Mouse (Mus musculus) C2C12 (cell line): ENCODE measurements around the gene Spsb3.

Source experiments
- FOSL1 ChIP-seq: IDR thresholded peaks from one replicate; pipeline ENCODE4 v1.8.0; 2011; ENCODE audit warnings: mild to moderate bottlenecking, low read length; ENCODE audit not compliant: poor library complexity, insufficient read depth, severe bottlenecking
- MYOG ChIP-seq: IDR thresholded peaks from one replicate; pipeline ENCODE4 v1.6.1; 2011; ENCODE audit not compliant: control insufficient read depth, insufficient read length; ENCODE audit errors: extremely low read depth
- USF1 ChIP-seq: IDR thresholded peaks from one replicate; pipeline ENCODE4 v1.6.1; 2011; ENCODE audit warnings: low read depth, mild to moderate bottlenecking, control low read depth, moderate library complexity

DNA sequence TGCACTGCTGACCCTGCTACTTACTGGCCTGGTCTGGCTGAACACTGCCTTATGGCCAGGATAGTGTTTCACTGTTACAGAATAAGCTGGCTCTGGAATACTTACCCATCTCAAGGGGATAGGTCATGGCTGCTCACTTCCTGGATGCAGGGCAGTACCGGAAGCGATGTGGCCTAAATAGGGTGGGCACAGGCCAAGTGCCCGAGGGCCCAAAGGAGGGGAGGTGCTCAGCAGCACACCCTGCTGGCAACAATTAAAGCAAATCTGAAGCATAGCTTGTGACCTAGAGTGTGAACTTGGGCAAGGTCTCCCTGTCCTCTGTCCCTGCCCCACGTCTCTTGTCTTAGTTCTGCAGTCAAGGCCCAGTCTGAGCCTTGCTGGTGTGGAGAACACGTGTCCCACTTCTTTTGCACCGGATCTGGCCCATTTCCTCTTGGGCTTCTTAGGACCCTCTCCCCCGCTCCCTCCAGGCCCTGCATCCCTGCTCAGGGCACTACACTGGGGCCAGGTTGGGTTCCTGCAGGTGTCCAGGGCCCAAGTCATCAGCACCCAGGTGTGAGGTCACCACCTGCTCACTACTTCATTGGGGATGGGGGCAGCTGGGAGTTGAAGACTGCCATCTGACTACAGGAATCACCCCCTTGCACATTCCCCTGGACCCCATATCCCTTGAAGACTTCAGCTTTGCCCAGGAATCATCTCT is 4.6 kb upstream of the Spsb3 start:
- TF ChIP-seq MYOG (no peak), USF1 (no peak), FOSL1 (no peak)
